Mouse (Mus musculus): ENCODE data around the gene Utf1.

Utf1 gene

DNA sequence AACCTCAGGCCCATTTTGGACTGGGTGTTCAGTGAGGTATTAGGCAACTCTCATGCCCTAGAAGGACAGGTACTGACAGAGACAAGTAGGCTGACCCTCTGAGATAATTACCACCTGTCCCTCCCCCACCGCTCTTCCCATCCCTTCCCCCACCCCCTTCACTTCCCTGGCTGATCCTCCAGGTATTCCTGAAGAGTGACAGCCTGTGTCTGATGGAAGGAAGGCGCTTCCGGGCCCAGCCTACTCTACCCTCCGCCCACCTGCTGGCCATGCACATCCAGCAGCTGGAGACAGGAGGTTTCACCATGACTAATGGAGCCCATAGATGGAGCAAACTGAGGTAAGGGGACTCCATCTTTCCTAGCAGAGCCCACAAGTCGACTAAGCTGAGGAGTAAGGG lies 5.8 kb upstream of the Utf1 start:
- no peak for DNase-seq (ENCODE audit: low spot score in 2 of 2)

DNA sequence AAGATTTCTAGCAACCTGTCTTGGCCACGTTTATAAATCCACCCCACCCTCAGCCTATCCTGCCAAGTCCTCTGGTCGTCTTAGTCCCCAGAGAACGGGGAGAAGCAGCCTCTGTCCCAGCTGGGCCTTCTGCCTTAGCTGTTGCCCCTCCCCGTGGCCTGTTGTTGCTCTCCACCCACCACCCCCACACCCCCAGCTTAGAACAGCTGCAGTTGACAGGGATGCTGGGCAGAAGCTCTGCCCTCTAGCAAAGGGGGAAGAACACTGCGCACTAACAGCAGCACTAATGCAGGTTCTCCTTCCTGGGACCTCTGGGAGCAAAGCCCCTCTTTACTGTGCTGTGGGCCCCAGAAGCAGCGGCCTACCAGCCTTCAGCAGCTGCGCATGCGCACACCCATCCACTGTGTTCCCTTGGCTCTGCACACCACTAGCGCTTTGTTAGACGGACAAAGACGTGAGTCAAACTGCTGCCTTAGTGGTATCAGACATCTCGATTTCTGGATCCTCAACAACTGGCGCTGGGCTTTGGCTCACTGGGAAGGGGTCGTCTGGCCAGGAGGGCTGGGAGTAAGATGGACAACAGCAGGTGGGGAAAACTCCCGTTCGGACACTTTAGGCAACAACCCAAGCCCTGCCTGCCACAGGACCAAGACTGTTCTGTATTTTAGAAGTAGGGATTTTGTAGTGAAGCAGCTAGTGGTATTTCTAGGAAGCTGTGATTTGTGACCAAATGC lies 2.9 kb upstream of the Utf1 start:
- no peak for DNase-seq (ENCODE audit: low spot score in 2 of 2)

DNA sequence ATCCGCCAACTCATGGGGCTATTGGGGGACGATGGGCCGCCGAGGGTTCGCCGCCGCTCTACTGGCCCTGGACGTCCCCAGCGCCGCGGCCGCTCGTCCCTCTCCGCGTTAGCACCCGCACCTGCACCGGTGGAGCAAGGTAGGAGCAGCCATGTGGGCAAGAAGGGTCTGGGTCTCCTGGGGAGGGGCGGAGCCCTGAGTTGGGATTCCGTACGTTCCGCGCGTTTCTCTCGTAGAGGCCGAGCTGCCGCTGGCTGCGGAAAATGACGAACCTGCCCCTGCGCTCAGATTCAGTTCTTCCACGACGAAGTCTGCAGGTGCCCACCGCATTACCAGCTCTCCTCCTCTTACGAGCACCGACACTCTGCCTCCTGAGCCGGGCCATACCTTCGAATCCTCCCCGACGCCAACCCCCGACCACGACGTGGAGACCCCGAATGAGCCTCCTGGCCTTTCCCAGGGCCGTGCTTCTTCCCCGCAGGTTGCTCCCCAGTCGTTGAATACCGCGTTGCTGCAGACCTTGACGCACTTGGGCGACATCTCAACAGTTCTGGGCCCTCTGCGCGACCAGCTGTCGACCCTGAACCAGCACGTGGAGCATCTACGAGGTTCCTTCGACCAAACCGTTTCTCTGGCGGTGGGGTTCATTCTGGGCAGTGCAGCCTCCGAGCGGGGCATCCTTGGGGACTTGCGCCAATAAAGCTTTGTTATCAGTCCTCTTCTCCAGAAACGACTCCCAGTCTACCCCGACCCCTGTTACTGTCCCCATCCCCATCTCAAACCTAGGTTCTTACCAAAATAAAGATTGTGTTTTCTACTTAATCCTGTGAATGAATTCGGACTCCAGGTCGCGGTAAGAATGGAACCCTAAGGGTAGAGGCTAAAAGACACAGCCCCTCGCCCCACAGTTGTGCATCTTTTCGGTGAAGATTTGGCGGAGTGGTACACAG lies 977 bp downstream of the Utf1 start:
- DNase-seq (ENCODE audit: low spot score in 2 of 2), result no peak

DNA sequence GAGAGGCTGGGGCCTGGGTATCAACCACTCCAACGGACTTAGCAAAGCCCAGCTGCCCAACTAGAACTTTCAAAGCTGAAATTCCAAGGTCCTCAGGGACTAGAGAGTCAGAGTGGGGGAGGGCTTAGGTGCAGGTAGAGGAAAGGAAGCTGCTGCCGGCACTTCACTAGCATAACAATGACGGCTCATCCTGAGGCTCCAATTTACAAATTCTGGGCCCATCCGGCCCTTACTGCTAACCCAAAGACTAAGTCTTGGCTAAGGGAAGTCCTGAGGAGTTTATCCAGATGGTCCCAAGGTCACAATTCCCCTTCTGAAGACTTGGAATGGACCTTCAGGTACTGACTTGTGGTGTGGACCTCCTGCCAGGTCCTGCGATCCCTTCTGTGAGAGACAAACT lies 1.9 kb downstream of the Utf1 start:
- no peak for DNase-seq (ENCODE audit: low spot score in 2 of 2)

- no peak for DNase-seq (ENCODE audit: low spot score in 2 of 2)
These were observed 2.4 kb downstream of the Utf1 start for GRCm38 (mm10) chr7:139946032-139946431.

DNA sequence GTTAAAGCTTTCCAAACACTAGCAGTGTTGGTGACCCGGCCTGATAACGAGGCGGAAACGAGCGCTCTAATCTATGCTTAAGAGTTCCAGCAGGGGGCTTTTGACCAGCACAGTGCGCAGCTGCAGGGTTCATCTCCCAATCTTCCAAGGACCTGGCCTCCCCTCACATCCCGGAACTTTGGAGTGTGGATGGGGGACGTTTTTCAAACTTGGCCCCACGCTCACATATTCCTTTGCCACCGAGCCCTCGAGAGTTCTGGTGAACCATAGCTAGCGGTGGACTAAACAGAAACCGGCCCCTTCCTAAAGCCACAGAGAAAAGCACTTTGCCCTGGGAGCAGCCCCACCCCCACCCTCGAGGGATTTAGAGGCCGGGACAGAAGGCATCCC lies 6.3 kb downstream of the Utf1 start:
- DNase-seq (ENCODE audit: low spot score in 2 of 2), result no peak

- DNase-seq (ENCODE audit: low spot score in 2 of 2), result no peak
These were observed 6.8 kb downstream of the Utf1 start for GRCm38 (mm10) chr7:139950283-139950971.

DNA sequence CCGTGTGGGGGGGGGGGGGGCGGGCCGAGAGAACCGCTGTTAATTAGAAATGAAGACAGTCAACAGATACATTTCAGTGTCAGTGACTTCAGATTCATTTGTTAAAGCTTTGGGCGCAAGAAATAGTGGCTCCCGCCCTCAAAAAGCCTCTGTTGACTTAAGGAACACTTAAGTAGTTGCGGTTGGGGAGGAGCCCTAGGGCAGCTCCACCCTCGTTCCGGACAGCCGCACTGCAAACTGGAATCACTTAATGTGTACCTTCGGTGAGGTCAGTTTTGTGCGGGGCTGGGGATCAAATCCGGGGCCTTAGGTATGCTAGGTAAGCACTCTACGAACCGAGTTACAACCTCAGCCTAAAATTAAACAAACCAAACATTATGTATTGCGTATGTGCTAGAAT lies 7.5 kb downstream of the Utf1 start:
- no peak for DNase-seq (ENCODE audit: low spot score in 2 of 2)

DNA sequence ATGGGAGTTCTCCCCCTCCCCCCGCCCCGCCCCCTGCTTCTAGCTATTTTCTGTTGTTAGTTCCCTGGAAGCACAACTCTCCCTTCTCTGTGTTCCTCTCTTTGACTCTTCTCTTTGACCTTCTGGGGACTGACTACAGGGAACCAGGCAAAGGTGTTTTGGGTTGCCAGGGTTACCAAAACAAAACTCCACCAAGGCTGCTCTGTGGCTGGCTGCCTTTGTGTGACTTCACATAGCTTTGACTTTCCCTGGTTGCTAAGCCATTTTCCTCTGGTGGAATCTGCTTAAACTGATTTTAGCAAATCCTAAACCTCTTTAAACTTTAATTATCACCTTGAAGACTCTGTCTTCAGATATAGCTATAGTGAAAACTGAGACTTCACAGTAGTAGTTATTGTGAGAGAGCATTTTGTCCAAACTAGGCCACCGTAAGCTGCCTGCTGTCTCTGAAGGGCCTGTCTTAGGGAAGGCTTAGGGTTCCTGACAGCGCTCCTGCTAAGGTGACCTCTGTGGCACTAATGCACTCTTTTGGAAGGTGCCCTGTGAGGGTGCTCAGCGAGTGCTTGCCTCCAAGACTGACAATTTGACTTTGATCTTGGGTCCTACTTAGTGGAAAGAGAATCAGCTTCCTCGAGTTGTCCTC lies 8.5 kb downstream of the Utf1 start:
- DNase-seq (ENCODE audit: low spot score in 2 of 2), result no peak

- no peak for DNase-seq (ENCODE audit: low spot score in 2 of 2)
These were observed 11.9 kb downstream of the Utf1 start for GRCm38 (mm10) chr7:139955505-139955904.

DNA sequence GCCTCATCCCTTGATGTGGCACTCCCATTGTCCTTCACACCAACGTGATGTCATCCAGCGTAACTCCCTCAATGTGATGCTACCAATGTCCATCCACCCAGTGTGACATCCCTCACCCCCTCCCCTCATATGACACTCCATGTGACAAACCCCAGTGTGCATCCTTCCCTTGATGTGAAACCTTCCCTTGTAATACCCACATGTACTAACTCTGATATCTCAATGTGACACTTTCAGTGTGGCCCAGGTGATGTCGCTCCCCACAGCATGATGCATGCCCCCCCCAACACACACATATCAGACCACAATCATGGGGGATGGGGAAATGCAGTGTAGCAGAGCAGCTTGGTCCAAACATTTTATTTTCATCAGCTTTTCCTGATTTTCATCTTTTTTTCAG lies 13.1 kb downstream of the Utf1 start:
- no peak for DNase-seq (ENCODE audit: low spot score in 2 of 2)

DNA sequence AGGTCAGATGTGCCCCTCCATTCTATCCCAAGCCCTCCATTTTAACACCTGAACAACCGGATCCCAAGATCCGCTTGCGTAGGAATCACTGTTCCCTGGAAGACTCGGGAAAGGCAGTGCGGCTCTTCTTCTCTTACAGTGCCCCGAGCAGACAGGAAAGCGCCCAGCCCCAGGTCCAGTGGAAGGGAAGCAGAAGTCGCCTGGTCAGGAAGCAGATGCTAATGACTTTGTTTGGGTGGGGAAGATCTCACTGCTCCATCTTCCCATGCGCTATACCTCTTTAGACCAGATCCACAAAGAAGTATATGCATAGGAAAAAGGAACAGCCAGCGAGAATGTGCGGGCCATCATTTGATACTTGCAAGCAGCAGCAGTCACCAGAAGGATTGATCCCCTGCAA lies 13.8 kb downstream of the Utf1 start:
- DNase-seq (ENCODE audit: low spot score in 2 of 2), result no peak

- no peak for DNase-seq (ENCODE audit: low spot score in 2 of 2)
These were observed 14.4 kb downstream of the Utf1 start for GRCm38 (mm10) chr7:139957958-139958357.

GRCm38 (mm10) chr7:139961141-139961540 lies 17.6 kb downstream of the Utf1 start:
- DNase-seq (ENCODE audit: low spot score in 2 of 2), result no peak

- DNase-seq (ENCODE audit: low spot score in 2 of 2), result no peak
These were observed 20.2 kb downstream of the Utf1 start for GRCm38 (mm10) chr7:139963814-139964213.

DNA sequence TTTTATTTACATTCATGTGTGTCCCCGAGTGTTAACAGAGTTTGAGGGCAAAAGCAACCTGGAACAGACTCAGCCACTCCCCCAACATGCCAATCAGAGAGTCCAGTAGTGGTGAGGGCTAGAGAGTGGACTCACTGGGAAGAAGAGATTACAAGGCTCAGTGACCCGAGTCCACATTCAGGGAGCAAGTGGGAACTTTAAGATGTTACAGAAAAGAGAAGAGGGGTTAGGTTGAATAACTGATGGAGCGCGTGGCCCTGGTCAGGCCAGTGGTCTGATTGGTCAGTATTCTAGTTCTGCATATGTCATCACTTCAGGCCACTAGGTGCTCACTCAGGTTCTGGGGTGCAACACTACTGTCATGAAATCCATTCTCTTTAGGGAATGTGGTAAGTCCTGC lies 23.6 kb downstream of the Utf1 start:
- DNase-seq (ENCODE audit: low spot score in 2 of 2), result no peak

- no peak for DNase-seq (ENCODE audit: low spot score in 2 of 2)
These were observed 24.8 kb downstream of the Utf1 start for GRCm38 (mm10) chr7:139968428-139968827.

DNA sequence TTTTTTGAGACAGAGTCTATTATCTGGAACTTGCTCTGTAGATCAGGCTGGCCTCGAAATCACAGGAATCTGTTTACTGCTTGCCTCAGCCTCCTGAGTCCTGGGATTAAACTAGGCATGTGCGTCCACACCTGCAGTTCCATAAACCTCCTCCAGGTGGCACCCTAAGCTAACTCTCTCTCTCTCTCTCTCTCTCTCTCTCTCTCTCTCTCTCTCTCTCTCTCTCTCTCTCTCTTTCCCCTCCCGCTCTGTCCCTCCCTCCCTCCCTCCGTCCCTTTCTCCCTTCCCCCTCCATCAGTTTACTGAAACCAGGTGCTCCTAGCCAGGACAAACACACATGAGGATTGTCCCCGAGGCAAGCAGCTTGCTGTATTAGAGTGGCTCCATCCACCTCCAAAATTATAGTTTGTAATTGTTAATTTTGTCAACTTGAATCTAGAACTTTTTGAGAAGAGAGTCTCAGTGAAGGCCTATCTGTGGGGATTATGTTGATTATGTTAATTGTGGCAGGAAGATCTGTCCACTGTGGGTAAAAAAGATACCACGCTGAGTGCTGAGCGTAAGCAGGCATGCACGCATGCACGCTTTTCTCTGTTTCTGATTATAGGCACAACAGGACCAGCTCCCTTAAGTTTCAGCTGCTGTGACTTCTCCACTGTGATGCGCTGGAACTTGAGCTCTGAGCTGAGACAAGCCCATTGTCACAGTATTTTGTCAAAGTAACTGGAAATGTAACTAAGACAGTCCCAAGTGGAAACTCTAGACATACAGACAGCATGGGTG lies 25.9 kb downstream of the Utf1 start:
- peak; percentile 92 to 95 for DNase-seq (ENCODE audit: low spot score in 2 of 2)

DNA sequence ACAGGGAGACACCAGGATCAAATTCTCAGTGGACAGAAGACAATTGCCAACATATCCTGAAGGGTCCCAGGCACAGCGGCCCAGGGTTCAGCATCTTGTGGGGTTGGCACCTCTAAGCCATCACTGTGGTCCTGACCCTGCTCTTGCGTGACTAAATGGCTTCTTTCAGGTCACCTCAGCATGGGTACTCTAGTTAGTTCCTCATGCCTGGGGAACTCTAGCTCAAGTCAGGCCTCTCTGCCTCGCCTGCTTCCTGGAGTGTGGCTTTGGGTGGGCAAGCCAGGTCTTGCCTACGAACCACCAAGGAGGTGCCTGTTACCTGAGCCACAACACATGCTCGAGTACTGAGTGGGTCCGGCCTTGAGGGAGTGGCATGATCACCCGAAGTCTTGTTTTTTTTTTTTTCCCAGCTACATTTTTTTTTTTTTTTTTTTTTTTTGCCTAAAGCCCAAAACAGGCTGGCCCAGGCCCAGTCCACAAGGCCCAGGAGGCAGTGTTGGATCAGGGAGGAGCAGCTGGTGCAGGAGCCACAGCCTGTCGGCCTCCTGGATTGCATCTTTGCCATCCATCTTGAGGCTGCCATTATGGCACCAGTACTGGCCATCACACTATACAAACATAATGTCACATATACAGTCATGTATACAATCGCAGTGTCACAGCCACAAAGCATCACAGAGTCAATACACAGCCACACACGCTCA lies 26.8 kb downstream of the Utf1 start:
- no peak for DNase-seq (ENCODE audit: low spot score in 2 of 2)

DNA sequence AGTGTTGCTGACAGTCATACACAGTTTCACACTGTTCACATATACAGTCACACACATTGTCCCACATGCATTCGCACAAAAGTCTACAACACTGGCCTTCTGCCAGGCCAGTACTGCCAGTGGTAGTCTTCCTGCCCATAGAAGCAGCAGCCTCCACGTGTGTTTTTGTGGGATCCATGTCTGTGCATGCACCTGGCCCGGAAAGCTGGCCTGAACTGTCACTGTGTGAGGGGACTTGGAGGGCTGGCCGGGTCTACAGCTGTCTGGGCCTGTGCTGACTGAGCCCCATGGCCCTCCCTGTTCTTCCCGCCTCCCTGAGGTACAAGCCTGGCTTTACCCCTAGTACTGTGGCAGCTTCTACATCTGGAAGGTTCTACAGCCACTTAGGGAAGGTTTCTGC lies 27.4 kb downstream of the Utf1 start:
- DNase-seq (ENCODE audit: low spot score in 2 of 2), result no peak

- no peak for DNase-seq (ENCODE audit: low spot score in 2 of 2)
These were observed 27.8 kb downstream of the Utf1 start for GRCm38 (mm10) chr7:139971436-139971835.

Data from right cerebral cortex, adult 2 months (tissue).